Mouse (Mus musculus) left cerebral cortex, adult 9 months (tissue): ENCODE measurements around the gene Xpo5.

Experiments used
- DNase-seq, 2 experiments: peaks; one replicate each; pipeline ENCODE4 v3.0.0; 2022; ENCODE audit warnings: low spot score in 2 of 2

Xpo5 gene

GRCm38 (mm10) chr17:46259675-46260074, 57.1 kb downstream of the Xpo5 start:
- no peak for DNase-seq

GRCm38 (mm10) chr17:46262201-46262694, 59.7 kb downstream of the Xpo5 start:
- no peak for DNase-seq

- no peak for DNase-seq
Observed at GRCm38 (mm10) chr17:46265502-46265901, 62.9 kb downstream of the Xpo5 start.

GRCm38 (mm10) chr17:46265918-46266618, 63.5 kb downstream of the Xpo5 start:
- peak in 1 of 2 experiments; percentile 88 for DNase-seq

GRCm38 (mm10) chr17:46266986-46267385, 64.4 kb downstream of the Xpo5 start:
- DNase-seq, result no peak

GRCm38 (mm10) chr17:46267511-46267910, 64.9 kb downstream of the Xpo5 start:
- DNase-seq, result no peak

- no peak for DNase-seq
Observed at GRCm38 (mm10) chr17:46268026-46268720, 65.6 kb downstream of the Xpo5 start.

- DNase-seq, result no peak
Observed at GRCm38 (mm10) chr17:46269771-46270534, 67.4 kb downstream of the Xpo5 start.

- no peak for DNase-seq
Observed at GRCm38 (mm10) chr17:46272058-46272457, 69.5 kb downstream of the Xpo5 start.

- DNase-seq, result no peak
Observed at GRCm38 (mm10) chr17:46272675-46273074, 70.1 kb downstream of the Xpo5 start.

- DNase-seq, result no peak
Observed at GRCm38 (mm10) chr17:46273803-46274236, 71.2 kb downstream of the Xpo5 start.

- no peak for DNase-seq
Observed at GRCm38 (mm10) chr17:46274465-46274864, 71.9 kb downstream of the Xpo5 start.

- DNase-seq, result no peak
Observed at GRCm38 (mm10) chr17:46275034-46275433, 72.5 kb downstream of the Xpo5 start.

- DNase-seq, result no peak
Observed at GRCm38 (mm10) chr17:46275506-46275905, 72.9 kb downstream of the Xpo5 start.

- DNase-seq, result no peak
Observed at GRCm38 (mm10) chr17:46277586-46277985, 75.0 kb downstream of the Xpo5 start.

GRCm38 (mm10) chr17:46278011-46278765, 75.6 kb downstream of the Xpo5 start:
- no peak for DNase-seq

- peak in 1 of 2 experiments; percentile 78 for DNase-seq
Observed at GRCm38 (mm10) chr17:46282483-46283123, 80.0 kb downstream of the Xpo5 start, which contains the start of gene Tjap1. Tjap1 (minus strand) TSS chr17:46283026.

GRCm38 (mm10) chr17:46283140-46283539, 80.6 kb downstream of the Xpo5 start:
- DNase-seq, result no peak

GRCm38 (mm10) chr17:46283911-46284310, 81.3 kb downstream of the Xpo5 start:
- no peak for DNase-seq

GRCm38 (mm10) chr17:46284653-46285052, 82.1 kb downstream of the Xpo5 start:
- DNase-seq, result no peak

- no peak for DNase-seq
Observed at GRCm38 (mm10) chr17:46285407-46285806, 82.8 kb downstream of the Xpo5 start.
